Mouse (Mus musculus) inflammation-experienced regulatory T-cells, adult 6 months (primary cell): Measurements from ENCODE around the gene 2810021J22Rik. TPM values are rescaled to one million over a fixed set of nuclear protein-coding genes. Genes with fewer than 3 reads are reported as not detected.
"Not testable (repeated sequence)": the region's sequence is repeated elsewhere in the genome, so short reads cannot be mapped to it uniquely, and the experiment has no call there.

Experiments used
- ATAC-seq: one replicate; pipeline ENCODE4 v1.8.0; 2017
- polyA plus RNA-seq, 3 experiments: library from polyadenylated mRNA; unstranded; fragments of 100-300 nt; shearing (Covaris generic); gene quantifications; one replicate each; pipeline ENCODE4 v1.2.1; 2017

The 2810021J22Rik gene
- 10 to 100 TPM in 2 of 3 experiments, 1 to 10 TPM in 1; 7.3 to 12.4 (median 11.2) TPM for polyA plus RNA-seq

DNA sequence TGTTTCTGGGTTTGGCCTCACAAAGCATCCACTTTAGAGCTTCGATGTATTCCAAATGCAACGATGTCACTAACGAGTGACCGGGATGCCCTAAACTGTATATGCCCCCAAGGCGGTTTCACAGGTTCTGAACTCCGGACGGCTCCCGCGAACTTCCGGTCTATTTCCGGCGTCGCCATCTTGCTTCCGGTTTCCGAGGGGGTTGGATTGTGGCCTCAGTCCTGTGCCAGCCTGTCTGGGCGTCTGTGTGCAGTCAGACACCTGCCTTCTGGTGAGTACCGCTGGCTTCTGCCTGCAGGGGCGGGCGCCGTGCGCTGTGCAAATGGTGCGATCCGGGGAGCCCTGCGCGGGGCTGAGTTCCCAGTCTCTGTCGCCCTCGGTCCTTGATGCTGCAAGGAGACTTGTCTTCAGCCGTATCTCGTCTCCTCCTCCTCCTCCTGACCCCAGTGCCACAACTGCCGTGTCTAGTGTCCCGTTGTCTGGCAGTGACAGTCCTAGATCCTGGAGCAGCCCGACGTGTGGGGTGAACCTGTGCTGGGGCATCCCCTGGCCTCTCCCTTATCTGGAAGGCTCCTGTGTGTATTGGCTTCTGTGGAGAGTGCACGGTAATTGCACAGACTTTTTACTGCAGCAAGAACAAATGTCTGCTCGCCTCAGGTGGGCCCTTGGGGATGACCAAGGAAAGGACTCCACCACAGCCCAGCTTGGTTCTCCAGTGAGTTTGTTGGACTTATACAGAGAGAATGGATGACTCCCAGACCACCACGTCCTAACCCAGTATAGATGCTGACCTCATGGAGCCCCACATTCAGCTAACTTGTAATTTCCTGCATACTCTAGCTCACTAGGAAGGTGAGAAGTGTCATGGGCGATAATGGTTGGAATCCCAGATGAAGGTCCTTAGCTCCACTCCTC is at the start of gene 2810021J22Rik:
Gene 2810021J22Rik, plus strand, starts transcription at position 178 of the 915 bp plus-strand sequence.
- ATAC-seq, result peak; percentile 95

DNA sequence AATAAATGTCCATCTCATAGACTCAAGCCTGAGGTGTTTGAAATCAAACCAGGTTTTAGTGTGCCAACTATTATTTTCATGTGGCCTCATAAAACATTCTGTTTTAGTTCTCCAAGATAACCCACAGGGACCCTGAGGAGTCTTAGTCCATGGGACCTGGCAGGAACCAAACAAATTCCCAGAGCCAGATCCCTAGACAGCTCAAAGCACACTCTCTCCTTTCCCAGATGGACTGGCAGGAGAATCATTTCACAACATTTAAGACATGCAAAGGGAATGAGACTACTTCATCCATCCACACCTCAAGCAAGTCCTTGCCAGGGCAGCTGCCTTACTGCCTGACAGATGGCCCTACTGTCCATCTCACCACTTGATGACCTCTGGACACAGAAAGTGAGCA is 38.1 kb upstream of the 2810021J22Rik start, which contains the start of gene Olfr312:
Gene Olfr312, plus strand, starts transcription at position 301 of the 400 bp plus-strand sequence.
- not testable (repeated sequence) for ATAC-seq

GRCm38 (mm10) chr11:58829764-58830163 is 37.3 kb upstream of the 2810021J22Rik start:
- ATAC-seq, result no peak

- not testable (repeated sequence) for ATAC-seq
These were observed 34.5 kb upstream of the 2810021J22Rik start for GRCm38 (mm10) chr11:58832541-58832940.

DNA sequence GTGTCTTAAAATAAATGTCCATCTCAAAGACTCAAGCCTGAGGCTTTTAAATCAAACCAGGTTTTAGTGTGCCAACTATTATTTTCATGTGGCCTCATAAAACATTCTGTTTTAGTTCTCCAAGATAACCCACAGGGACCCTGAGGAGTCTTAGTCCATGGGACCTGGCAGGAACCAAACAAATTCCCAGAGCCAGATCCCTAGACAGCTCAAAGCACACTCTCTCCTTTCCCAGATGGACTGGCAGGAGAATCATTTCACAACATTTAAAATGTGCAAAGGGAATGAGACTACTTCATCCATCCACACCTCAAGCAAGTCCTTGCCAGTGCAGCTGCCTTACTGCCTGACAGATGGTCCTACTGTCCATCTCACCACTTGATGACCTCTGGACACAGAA is 28.1 kb upstream of the 2810021J22Rik start, which contains the start of gene Olfr311:
Gene Olfr311, plus strand, starts transcription at position 301 of the 400 bp plus-strand sequence.
- ATAC-seq, result not testable (repeated sequence)

- ATAC-seq, result peak; percentile 100
These were observed 20.0 kb upstream of the 2810021J22Rik start, which contains the start of gene Gm12258 for GRCm38 (mm10) chr11:58846919-58847461. Gm12258 (plus strand) TSS chr11:58847158.

GRCm38 (mm10) chr11:58847636-58848035 is 19.4 kb upstream of the 2810021J22Rik start:
- ATAC-seq, result no peak

DNA sequence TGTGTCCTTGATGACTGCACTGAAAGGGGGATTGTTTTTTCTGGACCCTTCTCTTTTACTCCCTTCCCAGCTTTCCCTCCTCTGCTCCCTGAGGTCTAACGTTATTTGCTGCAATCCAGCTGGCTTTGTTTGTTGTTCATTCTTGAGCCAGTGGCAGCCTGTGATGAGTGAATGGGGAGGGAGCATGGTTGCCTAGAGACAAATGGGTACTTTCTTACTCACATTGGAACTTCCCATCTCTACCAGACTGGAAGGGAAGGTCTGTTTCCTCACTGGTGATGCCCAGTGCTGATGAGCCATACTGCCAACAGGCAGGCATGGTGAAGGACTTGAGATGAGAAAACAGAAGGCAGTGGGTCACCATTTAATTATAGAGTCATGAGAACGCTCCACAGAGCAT is 17.3 kb upstream of the 2810021J22Rik start:
- ATAC-seq, result no peak

- no peak for ATAC-seq
These were observed 6.3 kb upstream of the 2810021J22Rik start for GRCm38 (mm10) chr11:58860744-58861143.

GRCm38 (mm10) chr11:58867954-58868330 is 926 bp downstream of the 2810021J22Rik start:
- no peak for ATAC-seq

DNA sequence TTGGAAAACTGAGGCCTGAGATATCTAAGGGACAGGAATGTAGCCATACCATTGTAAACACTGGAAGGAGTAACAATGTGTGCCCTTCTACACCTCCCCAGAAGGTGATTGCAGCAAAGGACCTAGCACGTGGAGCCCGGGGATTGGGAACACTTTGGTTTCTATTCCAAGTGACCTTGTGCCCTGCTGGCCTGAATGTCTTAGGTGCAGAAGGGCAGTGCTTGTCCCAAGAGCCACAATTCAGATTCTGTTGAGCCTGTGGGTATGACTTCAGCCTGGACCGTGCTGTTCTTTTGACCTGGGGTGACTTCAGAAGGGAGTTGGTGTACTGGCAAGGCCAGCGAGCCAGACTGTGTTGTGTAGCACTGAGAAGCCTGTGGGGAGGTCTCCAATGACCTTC is 3.9 kb downstream of the 2810021J22Rik start:
- ATAC-seq, result no peak

- no peak for ATAC-seq
These were observed 16.7 kb downstream of the 2810021J22Rik start for GRCm38 (mm10) chr11:58883756-58884155.

DNA sequence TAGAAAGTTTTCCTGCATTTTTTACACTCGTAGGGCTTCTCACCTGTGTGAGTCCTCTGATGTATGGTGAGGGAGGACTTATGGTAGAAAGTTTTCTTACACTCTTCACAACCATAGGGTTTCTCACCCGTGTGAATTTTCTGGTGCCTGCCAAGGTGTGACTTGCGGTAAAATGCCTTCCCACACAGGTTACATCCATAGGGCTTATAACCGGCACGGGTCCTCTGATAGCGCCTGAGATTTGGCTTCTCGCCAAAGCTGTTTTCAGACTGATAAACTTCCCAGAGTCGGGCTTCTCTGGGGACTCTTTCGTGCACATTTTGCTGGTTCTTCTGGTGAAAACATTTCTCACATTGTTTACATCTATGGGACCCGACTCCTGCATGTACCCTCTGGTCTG is 23.5 kb downstream of the 2810021J22Rik start:
- no peak for ATAC-seq

- ATAC-seq, result no peak
These were observed 27.4 kb downstream of the 2810021J22Rik start for GRCm38 (mm10) chr11:58894456-58894855.

DNA sequence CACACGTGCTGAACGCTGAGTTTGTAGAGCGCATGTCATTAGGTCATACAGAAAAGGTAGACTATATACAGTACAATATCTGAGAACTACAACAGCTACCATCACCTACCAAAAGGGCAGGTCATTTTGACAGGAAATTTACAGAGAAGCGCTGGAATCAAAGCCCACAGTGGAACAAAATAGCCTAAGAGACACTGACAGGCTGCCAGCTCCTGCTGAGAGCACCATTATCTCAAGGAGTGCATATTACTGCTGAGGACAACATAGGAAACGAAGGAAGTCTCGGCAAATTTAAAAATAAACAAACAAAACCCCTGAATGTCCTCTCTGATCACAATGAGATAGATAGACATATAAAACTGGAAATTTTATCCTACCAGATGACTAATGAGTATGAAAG is 30.5 kb downstream of the 2810021J22Rik start:
- no peak for ATAC-seq

GRCm38 (mm10) chr11:58901080-58901479 is 34.1 kb downstream of the 2810021J22Rik start:
- ATAC-seq, result no peak

- ATAC-seq, result peak; percentile 98
These were observed 36.7 kb downstream of the 2810021J22Rik start, which contains the start of gene Zfp39 for GRCm38 (mm10) chr11:58903511-58904409. Zfp39 (minus strand) TSS chr11:58904225.

- ATAC-seq, result no peak
These were observed 37.3 kb downstream of the 2810021J22Rik start for GRCm38 (mm10) chr11:58904410-58904718.

DNA sequence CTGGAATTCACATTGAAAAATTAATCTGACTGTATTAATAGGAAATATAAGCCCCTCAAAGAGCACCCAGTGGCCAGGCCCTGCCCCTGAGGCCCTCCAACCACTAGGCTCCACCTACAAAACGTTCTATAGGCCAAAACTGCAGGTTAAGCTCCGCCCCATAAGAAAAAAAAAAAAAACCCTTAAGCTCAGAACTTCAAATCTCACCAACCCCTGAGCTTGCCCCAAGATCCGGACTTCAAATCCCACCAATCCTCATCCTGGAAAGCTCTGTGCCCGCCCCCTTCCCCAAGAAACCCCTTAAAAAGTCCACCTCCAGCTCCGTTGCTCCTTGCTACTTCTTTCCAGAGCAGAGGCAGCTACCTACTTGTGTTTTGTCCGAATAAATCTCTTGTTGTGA is 37.8 kb downstream of the 2810021J22Rik start:
- ATAC-seq, result no peak

DNA sequence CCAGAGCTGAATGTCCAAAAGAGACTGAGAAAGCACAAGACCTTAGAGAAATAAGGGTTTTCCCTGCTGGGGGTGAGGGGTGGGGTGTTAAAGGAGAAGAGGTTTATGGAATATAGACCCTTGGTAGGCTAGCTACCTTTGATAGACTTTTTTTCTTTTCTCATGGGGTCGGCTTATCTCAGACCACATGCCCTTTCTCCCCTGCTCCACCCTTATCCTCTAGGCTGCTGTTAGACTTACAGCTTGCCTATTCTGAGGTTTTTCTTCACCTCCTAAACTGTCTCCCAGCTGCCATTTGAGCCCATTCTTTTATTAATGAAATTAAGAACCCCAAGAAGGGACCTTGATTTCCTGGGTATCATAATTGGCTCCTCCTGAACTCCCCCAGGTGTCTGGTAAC is 46.8 kb downstream of the 2810021J22Rik start:
- no peak for ATAC-seq

GRCm38 (mm10) chr11:58914461-58915028 is 47.5 kb downstream of the 2810021J22Rik start:
- no peak for ATAC-seq
